Mouse (Mus musculus) heart, postnatal 10 days (tissue): ENCODE measurements at regions not wholly inside any gene's neighbourhood (a gene's known extent, or its start where the extent isn't known, plus 50 kb on each side); places are given as distances from the start of the nearest gene placed in this dataset.
A peak's percentile ranks its signal among the peaks of the same experiment; 100 is the strongest.

Experiments
- DNase-seq, 2 experiments: peaks; one replicate each; pipeline ENCODE4 v3.0.0; 2021
- intact Hi-C: fragments of 180-260 bp; cut with DNase I; formaldehyde crosslinking; loops from one replicate; pipeline ENCODE4 v1.15.1; 2025

- no peak for DNase-seq
- intact Hi-C loops = no loop called here
Measured at GRCm38 (mm10) chr11:28782486-28782885, 70.5 kb upstream of the Efemp1 start.

GRCm38 (mm10) chr11:28770831-28771230 is 82.2 kb upstream of the Efemp1 start:
- intact Hi-C loops = no loop called here
- DNase-seq = no peak

- DNase-seq = no peak
- intact Hi-C loops = no loop called here
Measured at GRCm38 (mm10) chr11:28760751-28761150, 92.3 kb upstream of the Efemp1 start.

- intact Hi-C loops = no loop called here
- DNase-seq = peak; percentile 35 to 51
Measured at GRCm38 (mm10) chr11:28734941-28735597, 117.9 kb upstream of the Efemp1 start.

- DNase-seq = no peak
- intact Hi-C loops = no loop called here
Measured at GRCm38 (mm10) chr11:28734581-28734931, 118.4 kb upstream of the Efemp1 start.

GRCm38 (mm10) chr11:28733877-28734580 is 119.0 kb upstream of the Efemp1 start:
- no peak for DNase-seq
- intact Hi-C loops = no loop called here

GRCm38 (mm10) chr11:28730140-28730539 is 122.9 kb upstream of the Efemp1 start:
- intact Hi-C loops = no loop called here

GRCm38 (mm10) chr11:28709511-28709910 is 125.4 kb upstream of the Ccdc85a start:
- intact Hi-C loops = no loop called here
- no peak for DNase-seq

More at GRCm38 (mm10) chr11:28730140-28730539, 122.9 kb upstream of the Efemp1 start:
- DNase-seq = no peak

GRCm38 (mm10) chr11:28708431-28708830 is 124.3 kb upstream of the Ccdc85a start:
- DNase-seq = no peak
- intact Hi-C loops = no loop called here

GRCm38 (mm10) chr11:28702384-28702783 is 118.3 kb upstream of the Ccdc85a start:
- DNase-seq = no peak

GRCm38 (mm10) chr11:28701379-28701778 is 117.3 kb upstream of the Ccdc85a start:
- intact Hi-C loops = no loop called here
- peak; percentile 27 to 28 for DNase-seq

More at GRCm38 (mm10) chr11:28702384-28702783, 118.3 kb upstream of the Ccdc85a start:
- intact Hi-C loops = no loop called here

- no peak for DNase-seq
- intact Hi-C loops = loop anchor here (5.0 kb wide), 1 partner anchor 113 kb away; no protein-coding TSS in a partner anchor
Measured at GRCm38 (mm10) chr11:28699766-28700165, 115.6 kb upstream of the Ccdc85a start.

- DNase-seq = no peak
- intact Hi-C loops = loop anchor here (5.0 kb wide), 1 partner anchor 114 kb away; no protein-coding TSS in a partner anchor
Measured at GRCm38 (mm10) chr11:28697644-28698480, 113.7 kb upstream of the Ccdc85a start.

- intact Hi-C loops = loop anchor here (5.0 kb wide), 1 partner anchor 117 kb away; no protein-coding TSS in a partner anchor
Measured at GRCm38 (mm10) chr11:28695031-28695430, 110.9 kb upstream of the Ccdc85a start.

GRCm38 (mm10) chr11:28693303-28693702 is 109.2 kb upstream of the Ccdc85a start:
- DNase-seq = no peak
- intact Hi-C loops = loop anchor here (5.0 kb wide), 1 partner anchor 81 kb away; no protein-coding TSS in a partner anchor

More at GRCm38 (mm10) chr11:28695031-28695430, 110.9 kb upstream of the Ccdc85a start:
- DNase-seq = no peak

- intact Hi-C loops = loop anchor here (5.0 kb wide), 1 partner anchor 80 kb away; no protein-coding TSS in a partner anchor
- peak; percentile 44 to 61 for DNase-seq
Measured at GRCm38 (mm10) chr11:28692263-28693194, 108.4 kb upstream of the Ccdc85a start.

GRCm38 (mm10) chr11:28688436-28688835 is 104.3 kb upstream of the Ccdc85a start:
- DNase-seq = no peak
- intact Hi-C loops = no loop called here

- intact Hi-C loops = no loop called here
- DNase-seq = no peak
Measured at GRCm38 (mm10) chr11:28685407-28685806, 101.3 kb upstream of the Ccdc85a start.

GRCm38 (mm10) chr11:28681311-28681710 is 97.2 kb upstream of the Ccdc85a start:
- intact Hi-C loops = no loop called here
- DNase-seq = no peak

GRCm38 (mm10) chr11:28670765-28671164 is 86.6 kb upstream of the Ccdc85a start:
- DNase-seq = no peak
- intact Hi-C loops = no loop called here
